Mouse (Mus musculus): ENCODE data around the gene 1520401A03Rik. TPM values are rescaled to one million over a fixed set of nuclear protein-coding genes. Genes with fewer than 3 reads are reported as not detected.

The 1520401A03Rik gene
- polyA plus RNA-seq, 1 experiment from 2014 or later, result not detected

GRCm38 (mm10) chr17:23677236-23677679 is 45.3 kb downstream of the 1520401A03Rik start, which contains the start of gene Tnfrsf12a:
Tnfrsf12a (minus strand) TSS chr17:23677468.
- Histone ChIP-seq H3K9ac (ENCODE audit: low read depth, low read length) (peak within 1 kb of the TSS; percentile 71), H3K4me3 (ENCODE audit: low read length) (peak within 1 kb of the TSS; percentile 69), H3K36me3 (ENCODE audit: control insufficient read depth, insufficient read depth, low read length) (no peaks in the 10 kb centered on the region), H3K4me2 (ENCODE audit: low read depth, low read length) (peak within 1 kb of the TSS; percentile 97), H3K4me1 (ENCODE audit: control insufficient read depth, insufficient read depth, low read length) (peaks cover 45% of the 10 kb centered on the region), H3K27me3 (replicated peaks; ENCODE audit: control insufficient read depth, insufficient read depth, low read length) (peaks cover 22% of the 10 kb centered on the region; the same call in 1 of the 2 replicates), H3K9me3 (ENCODE audit: control insufficient read depth, low read length) (no peaks in the 10 kb centered on the region), H3K27ac (ENCODE audit: low read length) (peak within 1 kb of the TSS; percentile 71)
- ATAC-seq, result peak; percentile 44
- under 1% methylated on average over 34 of the region's 34 CpGs for WGBS

GRCm38 (mm10) chr17:23676473-23677031 is 46.0 kb downstream of the 1520401A03Rik start:
- peaks cover 40% of the 10 kb centered on the region for H3K4me1 ChIP-seq (ENCODE audit: control insufficient read depth, insufficient read depth, low read length)
- 2% methylated on average over 37 of the region's 37 CpGs for WGBS
- no peak for ATAC-seq

GRCm38 (mm10) chr17:23675564-23676281 is 46.9 kb downstream of the 1520401A03Rik start:
- H3K9ac ChIP-seq (ENCODE audit: low read depth, low read length), result peak overlapping the region; percentile 71
- peak overlapping the region; percentile 69 for H3K4me3 ChIP-seq (ENCODE audit: low read length)
- peaks cover 35% of the 10 kb centered on the region for H3K4me1 ChIP-seq (ENCODE audit: control insufficient read depth, insufficient read depth, low read length)
- H3K4me2 ChIP-seq (ENCODE audit: low read depth, low read length), result peak overlapping the region; percentile 97
- WGBS, result 11% methylated on average over 15 of the region's 15 CpGs
- H3K27me3 ChIP-seq (replicated peaks; ENCODE audit: control insufficient read depth, insufficient read depth, low read length), result peaks cover 17% of the 10 kb centered on the region; the same call in 1 of the 2 replicates
- no peaks in the 10 kb centered on the region for H3K9me3 ChIP-seq (ENCODE audit: control insufficient read depth, low read length)
- peak overlapping the region; percentile 46 for H3K27ac ChIP-seq (ENCODE audit: low read length)
- no peak; the same call in 1 of the 2 replicates for ATAC-seq
- no peaks in the 10 kb centered on the region for H3K36me3 ChIP-seq (ENCODE audit: control insufficient read depth, insufficient read depth, low read length)

More at GRCm38 (mm10) chr17:23676473-23677031, 46.0 kb downstream of the 1520401A03Rik start:
- H3K9me3 ChIP-seq (ENCODE audit: control insufficient read depth, low read length), result no peaks in the 10 kb centered on the region
- H3K27me3 ChIP-seq (replicated peaks; ENCODE audit: control insufficient read depth, insufficient read depth, low read length), result peaks cover 22% of the 10 kb centered on the region; the same call in 1 of the 2 replicates
- H3K9ac ChIP-seq (ENCODE audit: low read depth, low read length), result peak overlapping the region; percentile 71
- H3K36me3 ChIP-seq (ENCODE audit: control insufficient read depth, insufficient read depth, low read length), result no peaks in the 10 kb centered on the region
- H3K4me3 ChIP-seq (ENCODE audit: low read length), result peak overlapping the region; percentile 69
- H3K4me2 ChIP-seq (ENCODE audit: low read depth, low read length), result peak overlapping the region; percentile 97
- peak overlapping the region; percentile 71 for H3K27ac ChIP-seq (ENCODE audit: low read length)

- H3K27ac ChIP-seq (ENCODE audit: low read length), result peak overlapping the region; percentile 46
- peaks cover 2% of the 10 kb centered on the region for H3K36me3 ChIP-seq (ENCODE audit: control insufficient read depth, insufficient read depth, low read length)
- no peak overlapping the region for H3K4me3 ChIP-seq (ENCODE audit: low read length)
- H3K9me3 ChIP-seq (ENCODE audit: control insufficient read depth, low read length), result no peaks in the 10 kb centered on the region
- peaks cover 35% of the 10 kb centered on the region for H3K4me1 ChIP-seq (ENCODE audit: control insufficient read depth, insufficient read depth, low read length)
- 32% methylated on average over 5 of the region's 5 CpGs for WGBS
- no peak for ATAC-seq
- peaks cover 14% of the 10 kb centered on the region; the same call in 1 of the 2 replicates for H3K27me3 ChIP-seq (replicated peaks; ENCODE audit: control insufficient read depth, insufficient read depth, low read length)
- peak overlapping the region; percentile 71 for H3K9ac ChIP-seq (ENCODE audit: low read depth, low read length)
- H3K4me2 ChIP-seq (ENCODE audit: low read depth, low read length), result peak overlapping the region; percentile 97; the same call in 1 of the 2 replicates
Measured at GRCm38 (mm10) chr17:23675127-23675526, 47.5 kb downstream of the 1520401A03Rik start.

GRCm38 (mm10) chr17:23674271-23674952 is 48.2 kb downstream of the 1520401A03Rik start:
- no peak for ATAC-seq
- peaks cover 35% of the 10 kb centered on the region for H3K4me1 ChIP-seq (ENCODE audit: control insufficient read depth, insufficient read depth, low read length)
- peak overlapping the region; percentile 97 for H3K4me2 ChIP-seq (ENCODE audit: low read depth, low read length)
- peaks cover 8% of the 10 kb centered on the region; the same call in 1 of the 2 replicates for H3K27me3 ChIP-seq (replicated peaks; ENCODE audit: control insufficient read depth, insufficient read depth, low read length)
- H3K9me3 ChIP-seq (ENCODE audit: control insufficient read depth, low read length), result no peaks in the 10 kb centered on the region
- WGBS, result 38% methylated on average over 9 of the region's 9 CpGs
- H3K36me3 ChIP-seq (ENCODE audit: control insufficient read depth, insufficient read depth, low read length), result peaks cover 8% of the 10 kb centered on the region
- peak overlapping the region; percentile 63; the same call in 1 of the 2 replicates for H3K27ac ChIP-seq (ENCODE audit: low read length)
- H3K4me3 ChIP-seq (ENCODE audit: low read length), result peak overlapping the region; percentile 81
- H3K9ac ChIP-seq (ENCODE audit: low read depth, low read length), result peak overlapping the region; percentile 81

GRCm38 (mm10) chr17:23673424-23674073 is 49.0 kb downstream of the 1520401A03Rik start, which contains the start of the genes Hcfc1r1 and Thoc6:
Hcfc1r1 (plus strand) TSS chr17:23673596.
Thoc6 (minus strand) TSS chr17:23673882.
- H3K36me3 ChIP-seq (ENCODE audit: control insufficient read depth, insufficient read depth, low read length), result peaks cover 14% of the 10 kb centered on the region
- peak within 1 kb of the TSS; percentile 81 for H3K4me3 ChIP-seq (ENCODE audit: low read length)
- peak within 1 kb of the TSS; percentile 97 for H3K4me2 ChIP-seq (ENCODE audit: low read depth, low read length)
- H3K9me3 ChIP-seq (ENCODE audit: control insufficient read depth, low read length), result no peaks in the 10 kb centered on the region
- peak within 1 kb of the TSS; percentile 82 for H3K27ac ChIP-seq (ENCODE audit: low read length)
- H3K9ac ChIP-seq (ENCODE audit: low read depth, low read length), result peak within 1 kb of the TSS; percentile 81
- ATAC-seq, result peak; percentile 95
- H3K4me1 ChIP-seq (ENCODE audit: control insufficient read depth, insufficient read depth, low read length), result peaks cover 35% of the 10 kb centered on the region
- H3K27me3 ChIP-seq (replicated peaks; ENCODE audit: control insufficient read depth, insufficient read depth, low read length), result no peaks in the 10 kb centered on the region
- WGBS, result under 1% methylated on average over 45 of the region's 45 CpGs

GRCm38 (mm10) chr17:23672761-23673160 is 49.8 kb downstream of the 1520401A03Rik start:
- no peak for ATAC-seq
- 45% methylated on average over 3 of the region's 3 CpGs for WGBS

GRCm38 (mm10) chr17:23671519-23671918 is 51.1 kb downstream of the 1520401A03Rik start:
- Histone ChIP-seq H3K4me3 (ENCODE audit: low read length) (no peak overlapping the region), H3K36me3 (ENCODE audit: control insufficient read depth, insufficient read depth, low read length) (peaks cover 14% of the 10 kb centered on the region), H3K4me2 (ENCODE audit: low read depth, low read length) (no peak overlapping the region), H3K9ac (ENCODE audit: low read depth, low read length) (no peak overlapping the region), H3K27me3 (replicated peaks; ENCODE audit: control insufficient read depth, insufficient read depth, low read length) (no peaks in the 10 kb centered on the region), H3K4me1 (ENCODE audit: control insufficient read depth, insufficient read depth, low read length) (peaks cover 29% of the 10 kb centered on the region), H3K9me3 (ENCODE audit: control insufficient read depth, low read length) (no peaks in the 10 kb centered on the region), H3K27ac (ENCODE audit: low read length) (no peak overlapping the region)
- ATAC-seq, result no peak
- whole genome bisulfite sequencing, result 93% methylated on average over 3 of the region's 3 CpGs

More at GRCm38 (mm10) chr17:23672761-23673160, 49.8 kb downstream of the 1520401A03Rik start:
- H3K4me3 ChIP-seq (ENCODE audit: low read length), result peak overlapping the region; percentile 81
- peak overlapping the region; percentile 97 for H3K4me2 ChIP-seq (ENCODE audit: low read depth, low read length)
- no peaks in the 10 kb centered on the region for H3K27me3 ChIP-seq (replicated peaks; ENCODE audit: control insufficient read depth, insufficient read depth, low read length)
- H3K4me1 ChIP-seq (ENCODE audit: control insufficient read depth, insufficient read depth, low read length), result peaks cover 35% of the 10 kb centered on the region
- H3K9me3 ChIP-seq (ENCODE audit: control insufficient read depth, low read length), result no peaks in the 10 kb centered on the region
- peak overlapping the region; percentile 81; the same call in 1 of the 2 replicates for H3K9ac ChIP-seq (ENCODE audit: low read depth, low read length)
- H3K36me3 ChIP-seq (ENCODE audit: control insufficient read depth, insufficient read depth, low read length), result peaks cover 14% of the 10 kb centered on the region
- no peak overlapping the region for H3K27ac ChIP-seq (ENCODE audit: low read length)
